Mouse (Mus musculus) gastrocnemius, postnatal 4 days (tissue): ENCODE data around the gene Dnajb4. TPM values are rescaled to one million over a fixed set of nuclear protein-coding genes. Genes with fewer than 3 reads are reported as not detected.

Experiments
- DNase-seq, 2 experiments: peaks; one replicate each; pipeline ENCODE4 v3.0.0; 2021 to 2022; ENCODE audit warnings: low spot score in 2 of 2, mixed read lengths in 2 of 2
- total RNA-seq, 2 experiments: library from RNA; stranded (reverse); gene quantifications; 2 replicates each; pipeline ENCODE4 v1.2.3; 2021

Gene Dnajb4
- total RNA-seq, 2 experiments from 2014 or later = 65.3 to 87.7 TPM

DNA sequence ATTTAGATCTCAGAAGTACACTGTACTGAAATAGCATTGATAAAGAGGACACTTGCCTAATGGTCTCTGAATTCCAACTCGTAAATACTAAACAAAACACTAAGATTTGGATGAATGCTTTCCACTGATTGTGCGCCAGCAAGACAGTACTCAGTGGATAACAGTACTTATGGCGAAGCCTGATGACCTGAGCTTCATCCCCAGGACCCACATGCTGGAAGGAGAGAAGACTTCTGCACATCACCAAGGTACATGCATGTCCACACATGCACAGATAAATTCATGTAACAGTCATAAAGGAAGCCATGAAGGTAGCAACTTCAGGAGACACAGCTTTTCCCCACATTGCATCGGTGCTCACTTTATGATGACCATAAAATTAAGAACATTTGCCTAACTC is 31.3 kb downstream of the Dnajb4 start:
- no peak for DNase-seq

DNA sequence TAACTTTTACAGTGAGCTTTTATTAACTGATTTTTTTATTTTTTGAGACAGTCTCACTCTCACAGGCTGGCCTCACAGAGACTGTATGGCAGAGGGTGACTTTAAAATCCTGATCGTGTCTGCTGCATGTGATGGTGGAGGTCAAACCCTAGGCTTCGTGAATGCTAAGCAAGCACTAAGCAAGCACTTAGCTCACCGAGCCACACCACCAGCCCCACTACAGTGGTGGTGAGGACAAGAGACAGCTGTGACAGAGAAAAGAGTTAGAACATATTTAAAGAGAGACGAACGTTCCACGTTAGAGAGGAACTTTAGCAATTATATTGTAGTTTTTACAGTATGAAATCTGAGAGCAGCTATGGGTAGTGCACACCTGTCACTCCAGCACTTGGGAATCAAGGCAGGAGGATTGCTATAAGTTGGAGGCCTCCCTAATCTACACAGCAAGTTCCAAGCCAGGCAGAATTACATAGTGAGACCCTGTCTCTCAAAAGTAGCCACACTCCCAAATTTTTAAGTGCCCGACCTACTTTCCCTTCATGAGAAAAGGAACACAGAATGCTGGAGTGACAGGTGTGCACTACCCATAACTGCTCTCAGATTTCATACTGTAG is 37.7 kb downstream of the Dnajb4 start:
- DNase-seq = no peak

DNA sequence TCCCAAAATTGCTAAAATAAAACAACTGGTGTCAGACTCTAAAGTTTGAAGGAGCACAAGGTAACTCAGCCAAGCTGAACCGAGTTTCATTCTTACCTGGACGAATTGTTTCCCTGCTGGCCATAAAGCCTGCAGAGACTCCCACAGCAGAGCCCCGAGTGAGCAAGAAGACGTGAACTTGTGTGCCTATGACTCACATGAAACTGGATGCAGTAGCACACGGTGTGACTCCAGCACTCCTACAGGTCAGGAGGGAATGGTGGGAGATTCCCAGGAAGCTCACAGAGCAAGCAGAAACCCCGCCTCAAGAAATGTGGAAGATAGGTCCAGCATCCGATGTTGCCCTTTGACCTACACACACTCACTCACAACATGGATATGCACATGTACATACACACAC is 38.2 kb downstream of the Dnajb4 start:
- DNase-seq = no peak

DNA sequence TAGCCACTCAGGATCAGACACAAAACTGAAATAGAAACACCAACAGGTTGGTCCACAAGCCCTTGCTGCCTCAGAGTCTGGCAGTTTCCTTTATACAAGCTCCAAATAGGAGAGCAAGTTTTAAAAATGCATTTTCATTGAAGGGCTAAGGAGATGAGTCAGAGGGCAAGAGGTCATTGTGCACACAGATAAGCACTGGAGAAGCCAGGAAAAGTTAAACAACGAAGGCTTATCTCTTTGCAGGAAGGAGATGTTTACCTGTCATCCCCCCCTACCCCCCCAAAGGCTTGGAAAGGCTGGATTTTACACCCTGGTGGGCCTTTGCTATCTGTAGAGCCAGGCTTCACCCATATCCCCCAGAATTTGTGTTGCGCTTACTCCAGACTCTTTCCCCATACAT is 38.9 kb downstream of the Dnajb4 start:
- DNase-seq = no peak

DNA sequence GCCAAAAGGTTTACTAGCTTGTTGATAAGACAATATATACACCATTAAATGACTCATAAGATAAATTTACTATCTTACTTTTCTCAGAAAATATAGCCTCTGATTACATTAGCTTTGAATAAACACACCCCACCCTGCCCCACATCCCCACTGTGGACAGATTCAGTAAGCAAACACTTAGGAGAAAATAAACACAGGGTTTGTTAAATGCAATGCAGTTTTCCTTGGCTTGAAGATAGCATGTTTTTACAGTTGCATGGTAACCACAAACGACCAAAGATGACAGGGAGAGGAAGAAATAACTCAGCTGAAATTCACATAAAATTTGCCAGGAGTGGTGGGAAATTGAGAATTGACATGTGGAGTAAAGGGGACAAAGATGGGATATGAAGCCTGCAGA is 39.7 kb downstream of the Dnajb4 start:
- no peak for DNase-seq

DNA sequence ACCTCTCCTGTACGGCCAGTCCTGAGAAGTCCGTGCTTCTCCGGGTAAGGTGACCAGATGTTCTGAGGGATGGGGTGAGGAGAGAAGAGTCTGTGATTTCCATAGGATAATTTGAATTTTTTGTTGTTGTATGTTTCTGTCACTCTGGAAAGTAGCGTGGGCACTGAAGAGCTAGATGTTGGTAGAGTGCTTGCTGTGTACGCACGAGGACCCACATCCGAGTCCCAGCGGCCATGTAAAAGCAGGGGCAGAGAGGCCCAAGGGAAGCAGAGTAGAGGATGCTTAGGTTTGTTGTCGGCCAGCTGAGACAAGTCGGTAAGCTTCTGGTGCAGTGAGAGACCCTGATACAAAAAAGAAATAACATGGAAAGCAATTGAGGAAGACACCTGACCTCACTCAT is 42.1 kb downstream of the Dnajb4 start:
- no peak for DNase-seq

DNA sequence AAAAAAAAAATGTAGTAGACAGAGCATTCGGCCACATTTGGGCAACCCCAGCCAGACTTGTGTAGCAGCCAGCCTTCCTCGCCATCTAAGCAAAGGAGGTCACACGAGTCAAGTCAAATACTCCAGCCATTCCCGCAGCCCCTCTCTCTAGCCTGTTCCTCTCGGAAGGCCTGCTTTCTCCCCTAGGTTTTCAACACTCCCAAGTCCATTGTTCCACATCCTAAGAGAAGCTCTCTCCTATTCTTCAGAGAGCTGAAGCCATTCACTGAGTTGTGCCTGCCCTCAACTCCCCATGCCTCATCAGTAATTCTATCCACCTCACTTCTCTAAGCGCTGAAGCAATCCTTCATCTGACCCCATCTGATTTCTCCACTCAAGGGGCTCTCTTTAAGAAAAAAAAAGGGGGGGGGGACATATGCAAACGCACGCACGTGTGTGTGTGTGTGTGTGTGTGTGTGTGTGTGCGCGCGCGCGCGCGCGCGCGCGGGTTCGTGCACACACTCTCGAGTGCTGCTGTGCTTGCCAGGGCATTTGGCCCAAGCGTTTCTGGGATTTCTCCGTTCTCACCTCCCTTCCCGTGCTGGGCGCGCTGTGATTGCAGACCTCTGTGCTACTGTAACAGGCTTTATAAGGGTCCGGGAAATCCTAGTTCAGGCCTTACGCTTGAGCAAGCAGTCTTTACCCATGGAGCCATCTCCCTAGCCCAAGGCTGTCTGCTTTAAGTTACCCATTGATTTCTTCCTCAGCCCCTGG is 43.2 kb downstream of the Dnajb4 start:
- no peak for DNase-seq

DNA sequence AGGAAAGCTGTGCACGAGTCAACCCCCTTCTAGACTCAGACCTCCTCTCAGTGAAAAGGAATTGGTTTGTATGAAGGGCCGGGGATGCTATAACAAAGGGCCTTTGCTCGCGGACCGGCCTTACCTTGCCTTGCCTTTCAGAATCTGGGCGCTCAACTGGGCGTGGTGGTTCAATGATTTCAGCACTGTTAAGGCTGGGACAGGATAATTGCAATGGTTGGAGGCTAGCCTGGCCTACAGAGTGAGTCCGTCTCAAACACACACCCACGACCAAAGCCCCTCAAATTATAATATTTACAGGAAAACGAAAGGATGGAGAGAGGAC is 44.0 kb downstream of the Dnajb4 start, which contains the start of gene Gipc2:
Gipc2 (minus strand) TSS at position 132 of the 325 bp plus-strand sequence.
- no peak for DNase-seq

DNA sequence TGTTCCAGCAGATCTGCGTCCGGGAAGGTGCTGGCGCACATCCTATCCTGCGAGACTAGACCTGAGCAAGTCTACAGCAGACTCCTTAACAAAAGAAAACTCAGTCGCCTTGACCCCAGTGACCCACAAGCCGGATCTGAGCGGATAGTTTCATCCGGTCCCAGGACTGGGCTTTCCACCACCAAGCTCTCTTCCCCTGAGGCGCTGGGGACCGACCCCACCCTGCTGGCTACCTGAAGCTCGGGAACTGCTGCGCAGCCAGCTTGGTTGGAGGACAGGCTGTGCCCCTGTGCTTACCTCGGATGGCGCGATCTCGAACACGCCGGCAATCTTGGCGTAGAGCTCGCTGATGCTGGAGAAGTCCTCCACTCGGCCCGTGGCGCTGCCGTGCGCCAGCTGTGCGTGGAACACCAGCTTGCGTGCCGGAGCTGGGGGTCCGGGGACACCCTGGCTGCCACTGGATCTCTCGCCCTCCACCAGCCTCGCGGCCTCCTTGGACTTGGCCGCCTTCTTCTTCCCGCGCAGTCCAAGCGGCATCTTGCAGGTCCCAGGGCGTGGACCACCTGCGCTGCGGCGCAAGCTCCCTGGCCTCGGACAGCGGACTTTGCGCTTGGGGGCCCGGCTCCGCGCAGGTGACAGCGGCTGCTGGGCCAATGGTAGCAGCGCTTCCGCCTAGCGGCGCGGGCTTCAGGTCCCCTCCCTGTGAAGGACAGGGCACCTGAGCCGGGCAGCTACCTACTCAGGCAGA is 44.6 kb downstream of the Dnajb4 start:
- no peak for DNase-seq

DNA sequence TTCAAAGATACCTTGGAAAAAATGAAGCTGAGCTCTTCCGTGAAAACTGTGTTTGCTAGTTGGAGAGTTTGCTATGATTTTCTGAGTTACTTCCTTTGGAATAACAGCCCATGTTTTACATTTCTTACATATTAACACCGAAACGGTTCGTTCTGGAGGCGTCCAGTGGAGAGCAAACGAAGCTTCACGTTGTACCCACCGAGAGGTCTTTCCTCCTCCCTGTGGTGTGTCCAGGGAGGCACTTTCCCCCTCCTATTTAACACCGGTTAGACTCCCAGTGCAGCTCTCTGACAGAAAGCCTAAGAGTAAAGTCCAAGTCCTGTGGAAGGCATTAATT is 45.1 kb downstream of the Dnajb4 start:
- no peak for DNase-seq

DNA sequence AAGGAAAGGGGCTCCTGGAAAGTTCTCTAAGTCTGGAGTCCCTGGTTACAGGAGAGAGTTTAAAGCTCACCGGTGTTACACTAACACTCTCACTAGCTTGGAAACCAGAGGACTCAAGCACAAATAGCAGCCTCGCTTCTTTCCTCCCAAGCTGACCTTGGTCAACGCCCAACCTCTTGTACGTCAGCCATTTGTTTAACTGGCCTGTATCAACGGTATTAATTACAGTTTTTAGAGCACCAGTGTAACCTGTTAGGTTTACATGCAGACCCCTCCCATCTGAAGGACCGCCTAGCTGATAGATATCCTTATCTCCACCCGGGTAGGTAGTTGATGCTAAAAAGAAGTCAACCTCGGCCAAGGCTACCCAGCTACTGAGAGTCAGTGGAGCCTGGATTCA is 46.8 kb downstream of the Dnajb4 start:
- DNase-seq = no peak

DNA sequence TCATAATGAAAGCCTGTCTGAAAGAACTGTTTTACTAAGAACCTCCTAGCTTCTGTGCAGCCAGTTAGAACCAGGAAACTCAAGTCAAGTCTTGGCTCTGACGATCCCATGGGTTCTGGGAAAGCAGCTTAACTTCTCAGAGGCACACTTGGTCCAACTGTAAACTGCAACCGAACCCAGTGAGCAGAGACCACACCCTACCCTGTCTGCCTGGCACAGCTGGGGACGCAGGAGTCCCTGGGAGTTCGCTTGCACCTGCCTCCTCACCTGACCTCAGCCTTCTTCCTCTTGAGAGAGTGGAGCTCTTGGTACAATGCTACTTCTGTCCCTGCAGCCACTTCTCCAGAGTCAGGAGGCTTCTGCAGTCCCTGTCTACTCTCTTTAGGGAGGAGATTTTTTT is 49.5 kb downstream of the Dnajb4 start:
- no peak for DNase-seq

DNA sequence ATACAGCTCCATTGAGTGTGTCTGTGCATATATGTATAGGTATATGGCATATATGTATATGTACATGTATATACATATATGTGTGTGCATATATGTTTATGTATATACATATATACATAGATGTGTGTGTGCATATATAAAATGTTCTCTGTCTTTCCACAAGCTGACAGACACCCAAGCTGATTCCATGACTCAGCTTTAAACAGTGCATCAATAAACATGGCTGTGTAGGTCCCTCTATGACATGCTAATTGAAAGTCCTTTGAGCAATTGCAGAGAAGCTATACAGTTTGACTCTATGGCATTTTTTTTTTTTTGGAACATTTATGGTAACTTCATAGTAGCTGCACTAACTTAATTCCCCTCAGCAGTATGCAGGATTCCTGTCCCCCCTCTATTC is 50.8 kb downstream of the Dnajb4 start:
- no peak for DNase-seq

DNA sequence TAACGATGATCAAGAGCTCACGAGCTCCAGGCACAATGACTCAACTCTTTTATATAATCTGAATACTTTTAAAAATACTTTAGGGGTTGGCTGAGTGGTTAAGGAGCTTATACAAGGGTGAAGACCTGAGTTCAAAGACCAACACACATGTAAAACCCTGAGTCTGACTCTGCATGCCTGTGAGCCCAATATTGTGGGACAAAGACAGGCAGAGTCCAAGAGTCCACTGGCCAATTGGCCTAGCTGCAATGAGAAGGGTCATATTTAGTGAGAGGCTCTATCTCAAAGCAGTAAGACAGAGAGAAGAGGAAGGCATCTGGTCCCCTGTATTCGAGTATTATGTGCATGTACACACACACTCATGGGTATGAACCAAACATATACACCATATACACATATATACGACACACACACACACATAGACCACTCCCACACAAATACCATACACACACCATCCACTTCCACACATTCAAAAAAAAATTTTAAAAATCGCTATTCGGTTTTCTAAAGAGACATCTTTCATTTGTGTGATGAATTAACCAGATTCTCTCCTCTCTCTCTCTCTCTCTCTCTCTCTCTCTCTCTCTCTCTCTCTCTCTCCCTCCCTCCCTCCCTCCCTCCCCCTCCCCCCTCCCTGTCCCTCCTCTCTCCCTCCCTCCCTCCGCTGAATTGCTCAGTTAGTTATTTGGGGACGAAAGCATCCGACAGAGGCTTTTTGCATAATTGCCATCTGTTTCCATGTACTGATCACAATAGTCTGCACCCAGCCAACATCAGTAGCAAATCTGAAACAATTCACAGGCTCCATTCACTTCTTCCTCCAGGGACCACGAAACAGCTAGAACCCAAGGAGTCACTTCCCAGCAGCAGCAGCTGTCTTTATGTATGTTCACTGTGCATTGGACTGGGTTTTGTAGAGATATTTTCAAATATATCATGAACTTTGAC is 51.5 kb downstream of the Dnajb4 start:
- no peak for DNase-seq

DNA sequence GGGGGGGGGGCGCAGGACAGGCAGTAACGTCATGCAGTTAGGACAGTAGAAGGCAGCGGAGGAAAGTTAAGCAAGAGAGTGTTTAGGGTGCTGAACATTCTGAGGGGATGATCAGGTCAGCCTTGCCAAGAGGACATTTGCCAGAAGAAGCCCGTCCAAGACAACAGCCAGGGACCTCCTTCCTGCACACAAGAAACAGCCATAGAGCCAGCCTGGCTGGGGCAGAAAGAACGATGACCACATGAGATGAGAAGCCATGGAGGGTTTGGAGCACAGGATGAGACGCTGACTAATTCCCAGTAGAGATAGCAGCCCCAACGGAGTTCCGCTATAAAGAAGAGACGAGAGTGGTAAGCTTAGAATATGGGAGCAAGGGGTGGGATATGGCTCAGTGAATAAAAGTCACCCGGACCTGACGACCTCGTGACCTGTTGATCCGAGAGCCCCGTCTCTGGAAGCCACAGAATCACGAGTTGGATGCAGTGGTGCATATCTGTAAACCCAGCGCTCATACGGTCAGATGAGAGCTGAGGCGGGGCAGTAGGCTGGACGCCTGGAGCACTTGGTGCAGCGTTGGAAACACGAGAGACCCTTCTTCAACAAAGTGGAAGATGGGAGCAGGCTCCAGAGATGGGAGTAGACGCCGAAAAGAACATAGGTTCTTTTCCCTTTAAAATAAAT is 53.1 kb downstream of the Dnajb4 start:
- DNase-seq = no peak

DNA sequence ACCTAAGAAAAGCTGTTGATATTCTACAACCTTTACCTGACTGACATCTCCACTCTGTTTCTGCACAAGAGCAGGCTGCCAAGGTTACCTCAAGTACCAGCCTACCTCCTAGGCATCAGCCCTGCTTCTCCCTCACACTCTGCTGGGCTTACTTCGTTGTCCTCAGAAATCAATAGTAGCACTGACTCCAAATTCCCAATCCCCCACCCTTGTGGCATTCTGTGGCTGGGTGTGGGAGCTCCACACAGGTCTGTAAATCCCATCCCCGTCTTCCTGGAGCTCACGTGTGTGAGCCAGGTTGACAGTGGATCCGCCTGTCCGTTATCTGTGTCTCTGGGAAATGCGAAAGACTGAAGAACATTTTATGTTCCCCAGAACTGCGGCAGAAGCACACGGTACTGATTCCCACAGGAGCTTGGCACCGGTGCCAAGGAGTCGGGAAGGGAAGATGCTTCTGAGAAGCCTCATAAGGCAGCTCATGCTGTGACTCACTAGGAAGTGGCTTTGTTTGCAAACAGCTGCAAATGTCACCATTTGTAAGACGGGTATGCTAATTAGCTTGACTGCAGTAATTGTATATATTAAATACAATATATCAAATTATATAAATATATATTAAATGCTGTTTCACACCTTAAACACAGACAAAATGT is 54.7 kb downstream of the Dnajb4 start:
- no peak for DNase-seq

DNA sequence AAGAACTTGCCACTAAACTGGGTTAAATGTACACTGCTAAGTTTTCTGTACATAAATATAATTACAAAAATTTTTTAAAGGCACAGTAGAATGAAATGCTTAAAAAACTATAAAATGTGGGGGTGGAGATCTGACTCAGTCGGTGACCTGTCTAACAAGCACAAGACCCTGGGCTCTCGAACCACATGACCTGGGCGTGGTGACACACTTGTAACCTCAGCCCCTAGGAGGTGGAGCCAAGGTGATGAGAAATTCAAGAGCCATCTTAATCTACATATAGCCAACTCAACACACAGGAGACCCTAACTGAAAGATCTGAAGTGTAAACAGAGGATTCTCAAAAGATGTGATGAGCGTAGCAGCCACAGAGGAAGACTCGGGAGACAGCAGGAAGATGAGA is 56.0 kb downstream of the Dnajb4 start:
- no peak for DNase-seq

DNA sequence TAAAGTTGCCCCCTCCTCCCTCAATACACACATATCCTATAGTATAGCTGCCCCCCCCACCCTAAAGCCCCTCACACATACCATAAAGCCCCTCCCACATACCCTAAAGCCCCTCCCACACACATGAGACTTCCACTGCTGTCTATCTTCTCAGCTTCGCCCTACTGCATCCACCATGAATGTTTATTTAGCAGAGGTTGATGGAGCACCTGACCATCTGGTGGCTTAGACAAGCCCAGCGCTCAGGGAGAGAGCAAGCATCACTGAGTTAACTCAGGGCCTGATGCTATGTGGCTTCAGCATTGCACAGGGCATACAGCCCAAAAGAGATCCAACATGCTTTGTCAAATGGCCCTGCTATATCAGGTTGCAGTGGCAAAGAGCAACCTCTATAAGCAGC is 57.0 kb downstream of the Dnajb4 start:
- no peak for DNase-seq

DNA sequence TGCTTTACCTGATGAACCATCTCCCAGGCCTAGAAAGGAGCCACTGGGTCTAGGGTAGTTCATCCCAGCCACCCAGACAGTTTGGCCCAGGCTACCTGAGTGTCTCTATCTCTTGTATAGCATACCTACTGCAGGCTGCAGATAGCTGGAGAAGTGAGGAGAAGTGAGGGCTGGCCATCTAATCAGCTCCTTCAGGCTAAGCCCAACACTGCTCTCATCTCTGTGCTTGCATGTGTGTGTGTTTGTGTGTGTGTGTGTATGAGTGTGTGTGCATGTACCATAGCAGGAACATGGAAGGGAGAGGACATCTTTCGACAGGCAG is 57.7 kb downstream of the Dnajb4 start:
- DNase-seq = no peak

DNA sequence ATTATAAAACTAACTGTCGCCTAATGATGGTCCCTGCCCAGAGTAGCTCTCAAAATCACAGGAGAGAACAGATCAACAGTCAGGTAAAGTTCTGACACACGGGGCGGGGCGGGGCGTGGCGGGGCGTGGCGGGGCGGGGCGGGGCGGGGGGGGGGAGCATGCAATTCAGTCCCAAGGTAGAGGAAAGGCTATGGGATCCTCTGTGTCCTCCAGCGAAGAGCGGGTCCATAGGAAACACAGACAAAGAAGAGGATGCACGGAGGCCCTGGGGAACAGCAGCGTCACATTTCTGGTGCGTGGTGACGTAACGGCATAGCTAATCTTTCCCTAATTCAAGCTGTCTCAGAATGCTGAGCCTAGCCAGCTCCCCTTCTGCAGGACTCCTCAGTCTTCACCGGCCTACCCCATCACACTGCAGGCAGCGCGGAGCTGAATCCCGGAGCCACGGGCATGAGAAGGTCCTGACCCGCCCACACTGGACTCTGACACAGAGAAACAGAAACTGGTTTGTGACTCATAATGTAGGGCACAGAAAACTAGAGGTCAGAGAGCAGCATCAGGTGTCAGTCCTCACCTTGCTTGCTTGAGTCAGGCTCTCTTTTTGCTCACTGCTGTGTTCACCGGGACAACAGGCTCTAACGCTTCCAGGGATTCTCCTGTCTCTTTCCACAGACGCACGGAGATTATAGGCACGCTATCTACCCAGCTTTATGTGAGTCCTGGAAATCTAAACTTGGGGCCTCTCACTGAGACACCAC is 58.2 kb downstream of the Dnajb4 start:
- no peak for DNase-seq
